Mouse (Mus musculus): ENCODE measurements around the gene Mfsd6. TPM values are rescaled to one million over a fixed set of nuclear protein-coding genes. Genes with fewer than 3 reads are reported as not detected.

Mfsd6 gene
- polyA plus RNA-seq, 1 experiment from 2014 or later = 4.2 TPM

- Histone ChIP-seq H3K4me3 (ENCODE audit: low read depth, low read length) (no peak overlapping the region), H3K27ac (ENCODE audit: low read depth, low read length) (no peak overlapping the region), H3K36me3 (ENCODE audit: control insufficient read depth, insufficient read depth, low read length) (no peaks in the 10 kb centered on the region), H3K27me3 (ENCODE audit: control insufficient read depth, insufficient read depth, low read length) (no peaks in the 10 kb centered on the region), H3K4me1 (ENCODE audit: control insufficient read depth, insufficient read depth, low read length) (no peaks in the 10 kb centered on the region), H3K9me3 (ENCODE audit: control insufficient read depth, low read length) (no peaks in the 10 kb centered on the region), H3K9ac (ENCODE audit: low read length) (no peak overlapping the region), H3K4me2 (ENCODE audit: low read depth) (no peak overlapping the region)
- WGBS = 89% methylated on average over 4 of the region's 4 CpGs
- no peak for ATAC-seq (ENCODE audit: insufficient read depth, low FRiP score, low TSS enrichment)
- no peak for DNase-seq (ENCODE audit: low spot score)
Measured at GRCm38 (mm10) chr1:52683550-52683949, 43.7 kb downstream of the Mfsd6 start.

DNA sequence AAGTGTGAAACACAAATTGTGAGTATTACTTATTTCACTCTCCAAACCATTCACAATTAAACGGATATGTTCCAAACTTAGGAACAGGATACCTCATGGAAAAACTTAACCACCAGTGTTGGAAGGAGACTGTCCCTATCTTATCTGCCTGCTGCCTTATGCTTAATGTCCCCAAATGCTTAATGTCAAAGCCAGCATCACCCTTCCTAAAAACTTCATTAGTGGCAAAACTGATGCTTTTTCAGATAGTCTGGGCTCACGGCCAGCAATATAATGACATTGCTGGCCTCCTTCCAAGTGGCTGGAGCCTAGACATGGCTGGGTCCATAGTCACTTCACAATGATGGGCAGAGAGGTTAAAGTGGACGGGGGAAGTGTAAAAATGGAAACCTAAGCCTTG lies 50.6 kb downstream of the Mfsd6 start:
- 79% methylated on average over 3 of the region's 3 CpGs for WGBS
- H3K9ac ChIP-seq (ENCODE audit: low read length) = no peak overlapping the region
- no peak overlapping the region for H3K4me2 ChIP-seq (ENCODE audit: low read depth)
- no peaks in the 10 kb centered on the region for H3K36me3 ChIP-seq (ENCODE audit: control insufficient read depth, insufficient read depth, low read length)
- H3K4me3 ChIP-seq (ENCODE audit: low read depth, low read length) = no peak overlapping the region
- DNase-seq (ENCODE audit: low spot score) = no peak
- no peak overlapping the region for H3K27ac ChIP-seq (ENCODE audit: low read depth, low read length)
- no peaks in the 10 kb centered on the region for H3K4me1 ChIP-seq (ENCODE audit: control insufficient read depth, insufficient read depth, low read length)
- H3K27me3 ChIP-seq (ENCODE audit: control insufficient read depth, insufficient read depth, low read length) = no peaks in the 10 kb centered on the region
- no peaks in the 10 kb centered on the region for H3K9me3 ChIP-seq (ENCODE audit: control insufficient read depth, low read length)
- no peak for ATAC-seq (ENCODE audit: insufficient read depth, low FRiP score, low TSS enrichment)

GRCm38 (mm10) chr1:52675561-52676551 lies 51.4 kb downstream of the Mfsd6 start:
- Histone ChIP-seq H3K9me3 (ENCODE audit: control insufficient read depth, low read length) (no peaks in the 10 kb centered on the region), H3K9ac (ENCODE audit: low read length) (no peak overlapping the region), H3K27me3 (ENCODE audit: control insufficient read depth, insufficient read depth, low read length) (no peaks in the 10 kb centered on the region), H3K4me1 (ENCODE audit: control insufficient read depth, insufficient read depth, low read length) (no peaks in the 10 kb centered on the region), H3K36me3 (ENCODE audit: control insufficient read depth, insufficient read depth, low read length) (no peaks in the 10 kb centered on the region), H3K4me3 (ENCODE audit: low read depth, low read length) (no peak overlapping the region), H3K4me2 (ENCODE audit: low read depth) (no peak overlapping the region), H3K27ac (ENCODE audit: low read depth, low read length) (no peak overlapping the region)
- WGBS = 78% methylated on average over 7 of the region's 7 CpGs
- no peak for DNase-seq (ENCODE audit: low spot score)
- no peak for ATAC-seq (ENCODE audit: insufficient read depth, low FRiP score, low TSS enrichment)

DNA sequence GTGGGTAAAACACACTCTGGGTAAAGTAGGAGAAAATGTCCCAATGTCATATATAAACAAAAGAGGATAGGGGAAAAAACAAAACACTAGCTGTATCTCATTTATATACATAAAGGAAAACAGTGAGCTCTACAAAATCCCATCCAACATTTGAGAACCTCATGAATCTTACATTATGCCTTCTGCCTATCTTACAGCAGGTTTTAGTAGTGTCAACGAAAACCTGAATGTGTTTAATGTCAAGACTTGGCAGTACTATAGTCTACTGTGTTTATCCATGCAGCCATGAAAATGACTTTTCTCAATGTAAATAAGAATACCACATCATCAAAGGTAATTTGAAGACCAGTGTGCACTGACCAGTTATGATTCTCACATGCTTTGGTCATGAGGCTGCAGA lies 57.3 kb downstream of the Mfsd6 start:
- no peak for ATAC-seq (ENCODE audit: insufficient read depth, low FRiP score, low TSS enrichment)
- no peaks in the 10 kb centered on the region for H3K36me3 ChIP-seq (ENCODE audit: control insufficient read depth, insufficient read depth, low read length)

DNA sequence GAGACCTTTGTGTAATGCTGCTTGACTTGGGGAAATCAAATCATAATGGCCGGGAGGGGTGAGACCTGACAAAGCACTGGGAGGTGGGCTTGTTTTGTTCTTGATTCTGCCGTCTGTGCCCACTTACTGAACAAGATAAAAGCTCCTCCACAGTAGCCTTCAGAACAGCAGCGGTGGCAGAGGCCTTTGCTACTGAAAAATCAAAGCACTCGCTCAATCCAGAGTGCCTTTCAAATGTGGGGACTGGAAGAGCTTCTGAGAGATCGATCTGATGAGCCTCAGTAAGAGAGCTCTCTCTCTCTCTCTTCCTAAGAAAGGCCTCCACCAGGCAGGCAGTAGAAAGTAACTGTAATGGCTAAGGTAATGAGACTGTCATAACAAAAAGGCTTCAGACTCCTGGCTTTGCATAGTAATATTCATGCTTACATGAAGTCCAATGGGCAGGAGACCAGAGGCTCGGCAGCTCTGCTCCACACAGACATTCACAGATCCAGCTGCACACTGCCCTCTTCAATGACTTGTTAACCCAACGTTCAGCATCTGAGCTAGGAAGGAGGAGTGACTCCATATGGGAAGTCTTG lies 58.4 kb downstream of the Mfsd6 start:
- no peaks in the 10 kb centered on the region for H3K4me1 ChIP-seq (ENCODE audit: control insufficient read depth, insufficient read depth, low read length)
- H3K9me3 ChIP-seq (ENCODE audit: control insufficient read depth, low read length) = no peaks in the 10 kb centered on the region
- no peak for DNase-seq (ENCODE audit: low spot score)
- no peaks in the 10 kb centered on the region for H3K36me3 ChIP-seq (ENCODE audit: control insufficient read depth, insufficient read depth, low read length)
- ATAC-seq (ENCODE audit: insufficient read depth, low FRiP score, low TSS enrichment) = no peak
- H3K27me3 ChIP-seq (ENCODE audit: control insufficient read depth, insufficient read depth, low read length) = no peaks in the 10 kb centered on the region
- H3K27ac ChIP-seq (ENCODE audit: low read depth, low read length) = no peak overlapping the region
- no peak overlapping the region for H3K9ac ChIP-seq (ENCODE audit: low read length)
- 48% methylated on average over 7 of the region's 7 CpGs for WGBS
- H3K4me3 ChIP-seq (ENCODE audit: low read depth, low read length) = no peak overlapping the region
- H3K4me2 ChIP-seq (ENCODE audit: low read depth) = no peak overlapping the region

More for the DNA sequence above, 57.3 kb downstream of the Mfsd6 start:
- Histone ChIP-seq H3K4me2 (ENCODE audit: low read depth) (no peak overlapping the region), H3K9me3 (ENCODE audit: control insufficient read depth, low read length) (no peaks in the 10 kb centered on the region), H3K4me3 (ENCODE audit: low read depth, low read length) (no peak overlapping the region), H3K9ac (ENCODE audit: low read length) (no peak overlapping the region), H3K27me3 (ENCODE audit: control insufficient read depth, insufficient read depth, low read length) (no peaks in the 10 kb centered on the region), H3K27ac (ENCODE audit: low read depth, low read length) (no peak overlapping the region), H3K4me1 (ENCODE audit: control insufficient read depth, insufficient read depth, low read length) (no peaks in the 10 kb centered on the region)
- no peak for DNase-seq (ENCODE audit: low spot score)
- 91% methylated on average over 1 of the region's 1 CpGs for WGBS

GRCm38 (mm10) chr1:52663228-52663627 lies 64.0 kb downstream of the Mfsd6 start:
- H3K4me1 ChIP-seq (ENCODE audit: control insufficient read depth, insufficient read depth, low read length) = no peaks in the 10 kb centered on the region
- no peak for DNase-seq (ENCODE audit: low spot score)
- H3K4me2 ChIP-seq (ENCODE audit: low read depth) = no peak overlapping the region
- no peaks in the 10 kb centered on the region for H3K27me3 ChIP-seq (ENCODE audit: control insufficient read depth, insufficient read depth, low read length)
- ATAC-seq (ENCODE audit: insufficient read depth, low FRiP score, low TSS enrichment) = no peak
- no peaks in the 10 kb centered on the region for H3K36me3 ChIP-seq (ENCODE audit: control insufficient read depth, insufficient read depth, low read length)
- no peak overlapping the region for H3K9ac ChIP-seq (ENCODE audit: low read length)
- 87% methylated on average over 7 of the region's 7 CpGs for WGBS
- H3K4me3 ChIP-seq (ENCODE audit: low read depth, low read length) = no peak overlapping the region
- H3K27ac ChIP-seq (ENCODE audit: low read depth, low read length) = no peak overlapping the region
- no peaks in the 10 kb centered on the region for H3K9me3 ChIP-seq (ENCODE audit: control insufficient read depth, low read length)

DNA sequence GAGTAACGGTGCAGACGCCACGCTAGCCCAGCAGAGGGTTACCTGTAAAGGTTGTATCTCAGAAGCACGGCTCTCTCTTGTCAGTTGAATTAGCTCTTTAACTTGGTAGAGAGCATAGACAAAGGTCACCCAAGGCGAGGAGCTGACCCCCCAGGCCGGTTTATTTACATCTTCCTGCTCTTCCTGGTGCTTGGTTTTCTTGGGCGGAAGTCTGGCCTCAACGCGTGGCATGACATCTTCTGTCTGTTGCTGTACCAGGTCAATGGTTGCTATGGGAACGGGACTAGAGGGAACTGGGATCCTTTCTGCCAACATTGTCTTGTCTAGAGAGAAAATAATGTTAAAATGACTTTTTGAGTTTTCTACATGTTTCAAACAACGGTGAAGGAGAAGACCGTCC lies 66.5 kb downstream of the Mfsd6 start:
- H3K27me3 ChIP-seq (ENCODE audit: control insufficient read depth, insufficient read depth, low read length) = no peaks in the 10 kb centered on the region
- H3K36me3 ChIP-seq (ENCODE audit: control insufficient read depth, insufficient read depth, low read length) = no peaks in the 10 kb centered on the region
- no peaks in the 10 kb centered on the region for H3K4me1 ChIP-seq (ENCODE audit: control insufficient read depth, insufficient read depth, low read length)
- ATAC-seq (ENCODE audit: insufficient read depth, low FRiP score, low TSS enrichment) = no peak
- H3K27ac ChIP-seq (ENCODE audit: low read depth, low read length) = no peak overlapping the region
- no peak overlapping the region for H3K4me2 ChIP-seq (ENCODE audit: low read depth)
- no peak overlapping the region for H3K4me3 ChIP-seq (ENCODE audit: low read depth, low read length)
- WGBS = 82% methylated on average over 12 of the region's 12 CpGs
- no peak overlapping the region for H3K9ac ChIP-seq (ENCODE audit: low read length)
- no peaks in the 10 kb centered on the region for H3K9me3 ChIP-seq (ENCODE audit: control insufficient read depth, low read length)
- DNase-seq (ENCODE audit: low spot score) = no peak

GRCm38 (mm10) chr1:52660278-52660677 lies 67.0 kb downstream of the Mfsd6 start:
- 84% methylated on average over 2 of the region's 2 CpGs for WGBS
- Histone ChIP-seq H3K27me3 (ENCODE audit: control insufficient read depth, insufficient read depth, low read length) (no peaks in the 10 kb centered on the region), H3K9me3 (ENCODE audit: control insufficient read depth, low read length) (no peaks in the 10 kb centered on the region), H3K4me2 (ENCODE audit: low read depth) (no peak overlapping the region), H3K4me1 (ENCODE audit: control insufficient read depth, insufficient read depth, low read length) (no peaks in the 10 kb centered on the region), H3K27ac (ENCODE audit: low read depth, low read length) (no peak overlapping the region), H3K36me3 (ENCODE audit: control insufficient read depth, insufficient read depth, low read length) (no peaks in the 10 kb centered on the region), H3K4me3 (ENCODE audit: low read depth, low read length) (no peak overlapping the region), H3K9ac (ENCODE audit: low read length) (no peak overlapping the region)
- DNase-seq (ENCODE audit: low spot score) = no peak
- no peak for ATAC-seq (ENCODE audit: insufficient read depth, low FRiP score, low TSS enrichment)

- Histone ChIP-seq H3K27ac (ENCODE audit: low read depth, low read length) (no peak overlapping the region), H3K36me3 (ENCODE audit: control insufficient read depth, insufficient read depth, low read length) (no peaks in the 10 kb centered on the region), H3K27me3 (ENCODE audit: control insufficient read depth, insufficient read depth, low read length) (no peaks in the 10 kb centered on the region), H3K4me1 (ENCODE audit: control insufficient read depth, insufficient read depth, low read length) (no peaks in the 10 kb centered on the region), H3K4me2 (ENCODE audit: low read depth) (no peak overlapping the region), H3K9ac (ENCODE audit: low read length) (no peak overlapping the region), H3K4me3 (ENCODE audit: low read depth, low read length) (no peak overlapping the region), H3K9me3 (ENCODE audit: control insufficient read depth, low read length) (no peaks in the 10 kb centered on the region)
- no peak for DNase-seq (ENCODE audit: low spot score)
- ATAC-seq (ENCODE audit: insufficient read depth, low FRiP score, low TSS enrichment) = no peak
- 92% methylated on average over 7 of the region's 7 CpGs for WGBS
Measured at GRCm38 (mm10) chr1:52658160-52658559, 69.1 kb downstream of the Mfsd6 start.

Measured in neural tube, embryonic 11.5 days (tissue).